Mouse (Mus musculus) gastrocnemius, postnatal 10 days (tissue): ENCODE measurements around the gene Morc3. TPM values are rescaled to one million over a fixed set of nuclear protein-coding genes. Genes with fewer than 3 reads are reported as not detected.

Experiments used
- DNase-seq: peaks from one replicate; pipeline ENCODE4 v3.0.0; 2021; ENCODE audit warnings: mixed read lengths
- total RNA-seq, 2 experiments: library from RNA; stranded (reverse); gene quantifications; 2 replicates each; pipeline ENCODE4 v1.2.3; 2021

Morc3 gene
- total RNA-seq, 2 experiments from 2014 or later = 24.5 to 32.8 TPM

- no peak for DNase-seq
Observed at GRCm38 (mm10) chr16:93920673-93921072, 88.8 kb downstream of the Morc3 start.

- DNase-seq = no peak
Observed at GRCm38 (mm10) chr16:93922835-93923389, 91.0 kb downstream of the Morc3 start.

GRCm38 (mm10) chr16:93923788-93924187 is 91.9 kb downstream of the Morc3 start:
- DNase-seq = no peak

Other genes with a start within 250 kb of the Morc3 start
- gene Setd4, start 228.1 kb upstream of the Morc3 start, total RNA-seq = 1 to 10 TPM; 1.7 to 3.2 TPM
- gene Cbr1, start 226.3 kb upstream of the Morc3 start, total RNA-seq = 10 to 100 TPM; 20.4 to 22.7 TPM
- 1 to 10 TPM; 1.3 to 1.8 TPM for gene Gm5678, start 204.0 kb upstream of the Morc3 start, total RNA-seq
- gene Cbr3, start 148.9 kb upstream of the Morc3 start, total RNA-seq = 1 to 10 TPM; 3.5 to 6.3 TPM
- 10 to 100 TPM; 34.7 to 37.7 TPM for gene Dop1b, start 120.2 kb upstream of the Morc3 start, total RNA-seq
- 1 to 10 TPM; 4.6 to 6.8 TPM for gene Chaf1b, start 51.8 kb downstream of the Morc3 start, total RNA-seq
- under 1 TPM in 1 of 2 experiments, not detected in 1; 0.16 TPM for gene Cldn14, start 176.7 kb downstream of the Morc3 start, total RNA-seq